Mouse (Mus musculus) liver, embryonic 18 days (tissue): Measurements from ENCODE around the gene Uncx. TPM values are rescaled to one million over a fixed set of nuclear protein-coding genes. Genes with fewer than 3 reads are reported as not detected.

Source experiments
- polyA plus RNA-seq: library from polyadenylated mRNA; depleted of rRNA; stranded (reverse); fragments of >200 nt; gene quantifications from 2 replicates; pipeline ENCODE4 v1.2.3, GENCODE M21; 2012; rRNA removed

The Uncx gene
- polyA plus RNA-seq: not detected in 2 replicates

GRCm38 (mm10) chr5:139543214-139543613, at the start of gene Uncx:
Gene Uncx, plus strand, starts transcription at chr5:139543494.

Other genes starting within 250 kb of the Uncx start
- gene Adap1, start 217.9 kb upstream of the Uncx start, polyA plus RNA-seq: 3.9 and 4.5 TPM in 2 replicates
- gene Cox19, start 192.1 kb upstream of the Uncx start, polyA plus RNA-seq: 20.8 and 24.3 TPM in 2 replicates
- not detected in 2 replicates for gene Cyp2w1, start 190.9 kb upstream of the Uncx start, polyA plus RNA-seq
- gene Gpr146, start 165.8 kb upstream of the Uncx start, polyA plus RNA-seq: 13.6 and 18.2 TPM in 2 replicates
- 1.8 and 1.9 TPM in 2 replicates for gene C130050O18Rik, start 138.2 kb upstream of the Uncx start, polyA plus RNA-seq
- gene Gper1, start 120.3 kb upstream of the Uncx start, polyA plus RNA-seq: 0.03 and 0.05 TPM in 2 replicates
- gene 3110082I17Rik, start 83.0 kb upstream of the Uncx start, polyA plus RNA-seq: 11.0 and 14.6 TPM in 2 replicates
- 3.1 and 3.2 TPM in 2 replicates for gene Zfand2a, start 58.9 kb upstream of the Uncx start, polyA plus RNA-seq
- gene Micall2, start 192.8 kb downstream of the Uncx start, polyA plus RNA-seq: 4.0 and 5.2 TPM in 2 replicates
- gene Ints1, start 232.2 kb downstream of the Uncx start, polyA plus RNA-seq: 7.4 and 8.8 TPM in 2 replicates
- 14.8 and 15.3 TPM in 2 replicates for gene Mafk, start 248.0 kb downstream of the Uncx start, polyA plus RNA-seq